Mouse (Mus musculus) gastrocnemius, postnatal 10 days (tissue): ENCODE measurements around the gene Crb1. TPM values are rescaled to one million over a fixed set of nuclear protein-coding genes. Genes with fewer than 3 reads are reported as not detected.
"Not testable (repeated sequence)": the region's sequence is repeated elsewhere in the genome, so short reads cannot be mapped to it uniquely, and the experiment has no call there.

Experiments
- DNase-seq: peaks from one replicate; pipeline ENCODE4 v3.0.0; 2021; ENCODE audit warnings: mixed read lengths
- total RNA-seq, 2 experiments: library from RNA; stranded (reverse); gene quantifications; 2 replicates each; pipeline ENCODE4 v1.2.3; 2021

The Crb1 gene
- total RNA-seq, 2 experiments from 2014 or later = not detected

GRCm38 (mm10) chr1:139328811-139329210, 48.1 kb downstream of the Crb1 start:
- DNase-seq = no peak

DNA sequence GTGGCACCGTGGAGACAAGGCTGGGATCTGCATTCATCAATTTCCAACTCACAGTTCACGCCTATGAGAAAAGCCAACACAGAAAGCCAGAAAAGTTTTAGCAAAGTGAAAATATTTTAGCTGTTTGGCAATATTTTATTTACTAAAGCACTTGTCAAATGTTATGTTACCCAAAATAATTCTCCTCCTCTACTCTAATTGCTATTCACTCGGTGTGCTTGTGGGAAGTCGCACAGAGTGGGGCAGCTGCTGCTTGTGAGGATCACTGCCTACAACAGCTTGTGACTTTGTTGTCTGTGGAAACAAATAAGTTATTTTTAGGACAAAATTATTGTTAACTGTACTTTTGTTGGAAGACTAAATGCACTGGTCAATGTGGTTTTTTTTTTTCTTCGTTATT, 48.6 kb downstream of the Crb1 start:
- DNase-seq = no peak

- no peak for DNase-seq
Observed at GRCm38 (mm10) chr1:139325378-139325777, 51.5 kb downstream of the Crb1 start.

GRCm38 (mm10) chr1:139319798-139320197, 57.1 kb downstream of the Crb1 start:
- no peak for DNase-seq

DNA sequence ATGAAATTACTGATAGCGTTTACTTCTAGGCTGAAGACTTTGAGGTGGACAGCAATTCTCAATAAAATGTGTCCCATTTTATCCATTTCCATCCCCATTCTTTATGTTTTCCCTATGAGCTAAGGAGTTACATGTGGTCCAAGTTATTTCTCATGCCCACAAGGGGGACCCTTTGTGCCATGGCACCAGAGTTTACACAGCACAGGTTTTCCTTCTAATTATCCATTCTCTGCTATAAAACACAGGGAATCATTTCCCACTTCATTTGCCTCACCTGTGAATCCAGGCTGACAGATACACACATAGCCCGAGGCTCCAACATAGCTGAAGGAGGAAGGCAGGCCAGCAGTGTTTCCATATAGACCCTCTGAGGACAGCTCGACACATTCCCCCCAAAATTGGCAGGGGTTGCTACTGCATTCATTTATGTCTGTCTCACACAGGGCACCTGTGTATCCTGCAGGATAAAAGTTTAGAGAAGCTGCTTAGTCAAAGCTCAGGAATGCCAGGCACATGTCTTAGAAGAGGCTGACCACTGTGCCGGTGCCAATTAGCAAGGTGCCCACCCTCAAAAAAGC, 62.5 kb downstream of the Crb1 start:
- no peak for DNase-seq

- no peak for DNase-seq
Observed at GRCm38 (mm10) chr1:139308915-139309314, 68.0 kb downstream of the Crb1 start.

DNA sequence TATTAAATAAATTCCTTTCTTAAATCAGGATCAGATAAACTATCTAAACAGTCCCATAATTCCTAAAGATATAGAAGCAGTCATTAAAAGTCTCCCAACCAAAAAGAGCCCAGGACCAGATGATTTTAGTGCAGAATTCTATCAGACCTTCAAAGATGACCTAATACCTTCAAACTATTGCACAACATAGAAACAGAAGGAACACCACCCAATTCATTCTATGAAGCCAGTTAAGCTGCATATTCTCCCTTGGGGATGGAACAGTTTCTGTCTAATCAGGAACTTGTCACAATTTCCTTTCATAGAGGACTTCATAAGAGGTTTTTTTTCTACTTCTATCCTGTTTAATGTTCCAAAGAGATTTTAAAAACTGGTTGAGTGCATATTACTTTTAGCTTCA, 74.4 kb downstream of the Crb1 start:
- not testable (repeated sequence) for DNase-seq

- DNase-seq = no peak
Observed at GRCm38 (mm10) chr1:139301830-139302229, 75.1 kb downstream of the Crb1 start.

GRCm38 (mm10) chr1:139292023-139292422, 84.9 kb downstream of the Crb1 start:
- DNase-seq = no peak

DNA sequence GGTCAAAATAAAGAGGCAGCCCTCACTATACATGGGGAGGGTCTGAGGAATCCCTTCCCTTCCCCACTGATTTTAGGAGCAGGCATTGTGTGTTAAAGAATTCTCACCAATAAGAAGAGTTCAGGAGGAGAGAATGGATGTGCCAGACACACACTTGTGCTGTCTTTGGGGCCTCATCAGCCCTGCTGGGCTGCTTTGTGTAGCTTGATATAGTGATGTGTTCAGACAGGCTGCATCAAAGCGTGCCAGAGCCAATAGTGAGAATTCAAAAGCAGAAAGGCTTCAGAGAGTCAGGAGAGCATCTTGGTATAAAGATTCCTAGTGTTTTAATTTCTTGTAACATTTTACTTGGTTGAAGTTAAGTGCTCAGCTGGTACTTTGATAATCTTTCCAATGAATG, 85.3 kb downstream of the Crb1 start:
- DNase-seq = no peak

GRCm38 (mm10) chr1:139276619-139277320, 100.1 kb downstream of the Crb1 start:
- no peak for DNase-seq

DNA sequence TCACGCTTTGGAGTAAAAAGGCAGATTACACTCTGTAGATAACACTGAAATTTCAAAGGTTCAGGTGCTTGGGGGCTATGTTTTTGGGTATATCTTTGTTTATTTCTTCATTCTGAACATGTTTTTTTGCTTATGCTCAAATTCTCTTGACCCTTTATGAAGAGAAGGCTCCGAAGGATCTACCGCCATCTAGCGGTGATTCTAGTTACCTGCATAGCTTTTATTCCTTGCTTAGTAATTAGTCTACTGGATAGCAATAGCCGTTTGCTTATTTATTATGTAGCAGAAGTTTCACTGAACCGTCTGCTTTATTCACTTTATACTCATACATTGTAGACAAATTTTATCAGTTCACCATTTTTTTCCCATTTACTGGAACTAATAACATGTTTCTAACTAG, 109.1 kb downstream of the Crb1 start:
- peak; percentile 6 for DNase-seq

- DNase-seq = no peak
Observed at GRCm38 (mm10) chr1:139264245-139264644, 112.7 kb downstream of the Crb1 start.

- no peak for DNase-seq
Observed at GRCm38 (mm10) chr1:139263158-139263557, 113.7 kb downstream of the Crb1 start.

DNA sequence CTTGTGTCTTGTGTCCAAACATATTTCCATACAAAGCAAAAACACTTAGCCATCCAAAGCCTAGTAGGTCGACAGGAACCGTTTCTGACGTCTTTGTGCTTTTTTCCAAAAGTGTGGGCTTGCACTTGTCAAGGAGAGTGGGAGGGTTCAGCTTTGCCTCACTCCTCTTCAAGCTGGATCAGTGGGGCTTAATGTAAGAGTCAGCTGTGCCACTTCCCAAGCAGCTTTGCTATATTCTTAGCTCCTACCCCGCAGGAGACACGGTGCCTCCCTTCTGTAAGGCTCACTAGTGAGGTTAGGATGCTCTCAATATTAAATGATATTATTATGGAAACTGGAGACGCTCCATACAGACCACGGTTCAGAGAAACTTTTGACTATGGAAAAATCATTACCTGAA, 121.3 kb downstream of the Crb1 start:
- DNase-seq = no peak

DNA sequence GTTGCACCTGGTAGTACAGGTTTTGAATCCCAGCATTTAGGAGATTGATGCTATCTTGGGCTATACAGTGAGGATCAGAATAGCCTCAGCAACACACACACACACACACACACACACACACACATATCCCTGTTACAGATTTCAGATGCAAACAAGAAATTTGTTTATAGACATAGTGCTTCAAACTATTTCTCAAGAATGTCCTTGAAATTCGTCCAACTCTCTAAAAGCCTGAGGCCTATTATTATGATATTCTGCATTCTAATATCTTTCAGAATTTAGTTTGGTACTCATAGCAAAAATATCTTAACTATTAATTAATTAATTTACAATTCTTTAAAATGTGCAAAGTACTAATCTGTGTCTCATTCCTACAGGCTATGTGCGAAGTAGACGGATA, 124.9 kb downstream of the Crb1 start:
- DNase-seq = no peak

GRCm38 (mm10) chr1:139249159-139249558, 127.7 kb downstream of the Crb1 start:
- DNase-seq = no peak

GRCm38 (mm10) chr1:139246723-139247380, 130.0 kb downstream of the Crb1 start:
- no peak for DNase-seq

DNA sequence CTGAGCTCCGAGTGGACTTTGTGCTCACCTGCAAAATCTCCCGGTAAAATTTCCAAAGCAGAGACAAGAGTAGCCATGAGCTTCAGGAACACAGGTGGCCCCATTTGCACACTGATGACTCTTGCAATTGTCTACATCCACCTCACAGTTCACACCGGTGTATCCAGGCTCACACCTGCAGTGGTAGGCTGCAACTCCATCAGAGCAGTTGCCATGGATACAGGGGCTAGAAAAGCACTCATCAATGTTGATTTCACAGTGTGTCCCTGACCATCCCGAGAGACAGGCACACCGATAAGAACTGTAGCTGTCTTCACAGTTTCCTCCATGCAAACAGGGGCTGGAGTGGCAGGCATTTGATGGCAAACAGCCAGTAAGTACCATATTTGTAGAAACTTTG, 140.1 kb downstream of the Crb1 start:
- DNase-seq = no peak

- DNase-seq = no peak
Observed at GRCm38 (mm10) chr1:139234611-139235568, 142.0 kb downstream of the Crb1 start.

DNA sequence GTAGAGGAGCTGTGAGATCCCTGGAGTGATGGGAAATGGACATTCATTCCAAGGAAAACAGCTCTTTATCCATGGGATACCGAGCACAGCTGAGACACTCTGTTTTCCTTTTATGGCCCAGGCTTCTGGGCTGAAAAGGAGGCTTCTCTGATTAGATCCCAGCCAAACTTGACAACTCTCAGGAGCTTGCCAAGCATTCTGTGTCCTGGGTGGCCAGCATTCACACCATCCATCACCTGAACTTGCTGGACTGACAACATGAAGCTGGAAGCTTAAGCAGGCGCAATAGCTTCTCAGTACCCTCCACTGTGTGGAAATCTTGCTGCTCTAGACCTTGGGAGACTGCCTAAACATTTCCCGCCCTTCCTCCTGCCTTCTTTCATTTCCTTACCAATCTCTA, 144.3 kb downstream of the Crb1 start:
- no peak for DNase-seq

- DNase-seq = no peak
Observed at GRCm38 (mm10) chr1:139224309-139224949, 152.5 kb downstream of the Crb1 start.
